Mouse (Mus musculus) urinary bladder, postnatal 25 days (tissue): ENCODE results near the gene Npffr2.
A peak's percentile ranks its signal among the peaks of the same experiment; 100 is the strongest.
"Not testable (repeated sequence)": the region's sequence is repeated elsewhere in the genome, so short reads cannot be mapped to it uniquely, and the experiment has no call there.

Experiments used
- DNase-seq: peaks from one replicate; pipeline ENCODE4 v3.0.0; 2022; ENCODE audit warnings: low spot score

Gene Npffr2

GRCm38 (mm10) chr5:89526878-89527578, at the start of gene Npffr2:
Npffr2 (plus strand) TSS chr5:89527429.
- DNase-seq: no peak

GRCm38 (mm10) chr5:89492560-89492959, 34.7 kb upstream of the Npffr2 start:
- no peak for DNase-seq

- DNase-seq: no peak
These were observed 27.0 kb upstream of the Npffr2 start for GRCm38 (mm10) chr5:89500182-89500581.

GRCm38 (mm10) chr5:89518641-89519040, 8.6 kb upstream of the Npffr2 start:
- DNase-seq: no peak

GRCm38 (mm10) chr5:89526181-89526778, 949 bp upstream of the Npffr2 start:
- no peak for DNase-seq

GRCm38 (mm10) chr5:89528951-89529350, 1.7 kb downstream of the Npffr2 start:
- DNase-seq: no peak

- DNase-seq: no peak
These were observed 2.2 kb downstream of the Npffr2 start for GRCm38 (mm10) chr5:89529391-89529790.

- no peak for DNase-seq
These were observed 8.8 kb downstream of the Npffr2 start for GRCm38 (mm10) chr5:89536018-89536417.

GRCm38 (mm10) chr5:89542472-89542871, 15.2 kb downstream of the Npffr2 start:
- no peak for DNase-seq

- peak; percentile 50 for DNase-seq
These were observed 16.2 kb downstream of the Npffr2 start for GRCm38 (mm10) chr5:89543476-89543875.

- DNase-seq: not testable (repeated sequence)
These were observed 31.9 kb downstream of the Npffr2 start for GRCm38 (mm10) chr5:89559118-89559517.

GRCm38 (mm10) chr5:89561381-89561780, 34.2 kb downstream of the Npffr2 start:
- no peak for DNase-seq

GRCm38 (mm10) chr5:89578678-89579077, 51.4 kb downstream of the Npffr2 start:
- DNase-seq: no peak

GRCm38 (mm10) chr5:89579181-89579580, 52.0 kb downstream of the Npffr2 start:
- DNase-seq: no peak

GRCm38 (mm10) chr5:89581143-89581542, 53.9 kb downstream of the Npffr2 start:
- DNase-seq: no peak

GRCm38 (mm10) chr5:89581742-89582366, 54.6 kb downstream of the Npffr2 start:
- DNase-seq: no peak

- DNase-seq: no peak
These were observed 57.8 kb downstream of the Npffr2 start for GRCm38 (mm10) chr5:89585021-89585420.

GRCm38 (mm10) chr5:89592301-89592700, 65.1 kb downstream of the Npffr2 start:
- DNase-seq: no peak

- no peak for DNase-seq
These were observed 84.2 kb downstream of the Npffr2 start for GRCm38 (mm10) chr5:89611322-89612015.

- no peak for DNase-seq
These were observed 85.0 kb downstream of the Npffr2 start for GRCm38 (mm10) chr5:89612262-89612661.

- no peak for DNase-seq
These were observed 104.4 kb downstream of the Npffr2 start for GRCm38 (mm10) chr5:89631599-89631998.
